Mouse (Mus musculus) midbrain, embryonic 16.5 days (tissue): ENCODE results near the gene Eml6. TPM values are rescaled to one million over a fixed set of nuclear protein-coding genes. Genes with fewer than 3 reads are reported as not detected.

Experiments
- ATAC-seq: fragments of 200-750 bp; cut with Nextera tagmentation; 2 replicates; pipeline ENCODE4 v1.8.0; 2017; ENCODE audit warnings: moderate TSS enrichment
- H3K27ac ChIP-seq: fragments of 300-500 bp; sonication (generic); 2 replicates; pipeline ENCODE4 v1.5.1; 2014; ENCODE audit warnings: mild to moderate bottlenecking, low read length, mixed read lengths
- H3K27me3 ChIP-seq: fragments of 300-500 bp; sonication (generic); 2 replicates; pipeline ENCODE4 v1.6.1; 2014; ENCODE audit warnings: low read depth, low read length, mixed read lengths; ENCODE audit not compliant: control insufficient read depth, insufficient read depth
- H3K36me3 ChIP-seq: fragments of 300-500 bp; sonication (generic); 2 replicates; pipeline ENCODE4 v1.6.1; 2014; ENCODE audit warnings: mild to moderate bottlenecking, low read length, moderate library complexity, mixed read lengths; ENCODE audit not compliant: control insufficient read depth, insufficient read depth
- H3K4me1 ChIP-seq: fragments of 300-500 bp; sonication (generic); 2 replicates; pipeline ENCODE4 v1.6.1; 2014; ENCODE audit warnings: mild to moderate bottlenecking, low read length, mixed read lengths; ENCODE audit not compliant: control insufficient read depth, insufficient read depth
- H3K4me2 ChIP-seq: fragments of 300-500 bp; sonication (generic); 2 replicates; pipeline ENCODE4 v1.6.1; 2014; ENCODE audit warnings: mild to moderate bottlenecking, low read length, mixed read lengths
- H3K4me3 ChIP-seq: fragments of 300-500 bp; sonication (generic); 2 replicates; pipeline ENCODE4 v1.5.1; 2014; ENCODE audit warnings: low read depth, mild to moderate bottlenecking, low read length, moderate library complexity, mixed read lengths
- H3K9ac ChIP-seq: fragments of 300-500 bp; sonication (generic); 2 replicates; pipeline ENCODE4 v1.6.1; 2014; ENCODE audit warnings: low read depth, low read length, mixed read lengths
- H3K9me3 ChIP-seq: fragments of 300-500 bp; sonication (generic); replicated peaks from 2 replicates; pipeline ENCODE4 v1.6.1; 2014; ENCODE audit warnings: mild to moderate bottlenecking, low read length, mixed read lengths; ENCODE audit not compliant: control insufficient read depth, poor library complexity, severe bottlenecking
- WGBS: fragments of 180-500 bp; shearing (Covaris S2); extraction: QIAGEN DNeasy Blood & Tissue Kit; methylation state at CpG from one replicate; pipeline ENCODE4 v1.1.7; 2014; 5-methylcytosine and 5-hydroxymethylcytosine counted together
- polyA plus RNA-seq: library from polyadenylated mRNA; unstranded; fragments of >200 nt; fragmentation: Nextera tagmentation; extraction: Ambion mirVana; gene quantifications from 2 replicates; pipeline ENCODE4 v1.2.1, GENCODE M21; 2015

Gene Eml6
- polyA plus RNA-seq, 1 experiment from 2014 or later = 7.8 TPM

DNA sequence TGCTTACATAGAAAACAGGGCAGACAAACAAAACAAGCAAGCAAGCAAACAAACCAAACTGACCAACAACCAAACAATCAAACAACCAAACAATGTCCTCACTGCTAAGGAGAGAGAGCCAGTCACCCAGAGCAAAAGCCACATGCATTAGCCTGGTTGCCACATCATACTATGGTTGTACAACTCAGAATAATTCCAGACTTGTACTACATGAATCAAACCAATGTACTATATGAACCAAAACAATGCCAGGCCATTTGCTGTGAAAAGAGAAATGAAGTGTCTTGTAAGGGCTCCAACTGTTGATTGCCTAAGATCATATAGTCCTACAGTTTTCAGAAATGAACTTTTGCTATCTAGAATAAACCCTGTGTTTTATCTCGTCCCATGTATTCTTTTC lies 237.3 kb downstream of the Eml6 start:
- Histone ChIP-seq H3K36me3 (peaks cover 10% of the 10 kb centered on the region), H3K4me1 (peaks cover 11% of the 10 kb centered on the region), H3K9ac (no peak overlapping the region), H3K27me3 (no peaks in the 10 kb centered on the region), H3K9me3 (no peaks in the 10 kb centered on the region), H3K27ac (peak overlapping the region; percentile 71), H3K4me3 (no peak overlapping the region), H3K4me2 (0 out of 2 replicates have a peak overlapping the region, but pooled peaks have one; percentile 4)
- ATAC-seq = peak; percentile 34
- 12% methylated on average over 1 of the region's 1 CpGs for WGBS

DNA sequence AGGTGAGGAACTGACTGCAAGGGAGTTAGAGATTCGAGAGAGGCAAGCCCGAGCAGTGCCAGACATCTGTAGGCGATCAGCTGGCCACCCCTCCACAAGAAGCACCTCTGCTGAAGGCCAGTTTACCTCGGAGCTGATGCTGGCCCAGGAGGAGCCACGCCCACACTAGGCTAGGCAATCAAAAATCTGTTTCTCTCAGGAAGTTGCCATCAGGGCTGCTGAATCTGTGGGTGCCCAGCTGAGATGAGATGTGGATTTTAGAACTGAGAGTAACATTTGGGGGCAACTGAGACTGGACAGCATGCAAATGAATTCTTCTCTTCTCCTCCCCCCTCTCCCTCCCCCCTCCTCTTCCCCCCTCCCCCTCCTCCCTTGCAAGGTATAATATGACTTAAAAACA lies 238.4 kb downstream of the Eml6 start:
- Histone ChIP-seq H3K27ac (no peak overlapping the region), H3K4me1 (peaks cover 11% of the 10 kb centered on the region), H3K36me3 (peaks cover 10% of the 10 kb centered on the region; the same call in 1 of the 2 replicates), H3K9ac (no peak overlapping the region), H3K9me3 (no peaks in the 10 kb centered on the region), H3K27me3 (no peaks in the 10 kb centered on the region), H3K4me2 (no peak overlapping the region), H3K4me3 (no peak overlapping the region)
- 28% methylated on average over 5 of the region's 5 CpGs for WGBS
- ATAC-seq = no peak

DNA sequence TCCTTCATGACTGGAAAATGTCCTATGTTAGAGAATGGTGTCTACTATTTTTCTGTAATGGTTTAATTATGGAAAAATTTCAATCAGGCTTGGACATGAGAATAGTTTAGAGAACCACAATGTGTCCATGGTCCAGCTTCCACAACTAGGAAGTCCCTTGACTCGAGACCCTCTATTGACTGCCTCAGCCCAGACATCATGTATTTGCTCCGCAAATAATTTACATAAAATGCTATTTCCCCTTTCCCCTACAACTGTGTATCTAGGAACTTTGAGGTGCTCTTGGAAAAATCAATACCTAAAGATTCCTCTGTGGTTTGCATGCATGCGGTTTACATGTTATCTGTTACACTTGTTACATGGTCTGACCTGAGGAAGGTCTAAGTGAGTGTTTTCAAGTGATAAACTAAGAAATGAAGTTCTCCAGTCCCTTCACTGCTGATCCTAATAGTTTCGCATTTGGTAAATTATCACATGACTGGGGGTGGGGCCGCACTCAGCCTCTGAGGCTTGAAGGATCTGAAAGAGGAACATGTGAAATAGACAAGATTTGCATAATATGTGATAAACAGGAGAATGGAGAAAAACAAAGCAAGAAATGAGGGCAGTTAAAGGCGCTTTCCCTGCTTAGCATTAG lies 239.1 kb downstream of the Eml6 start:
- Histone ChIP-seq H3K36me3 (peaks cover 8% of the 10 kb centered on the region; the same call in 1 of the 2 replicates), H3K9ac (no peak overlapping the region), H3K4me1 (peaks cover 11% of the 10 kb centered on the region), H3K9me3 (no peaks in the 10 kb centered on the region), H3K4me2 (no peak overlapping the region), H3K4me3 (no peak overlapping the region), H3K27ac (no peak overlapping the region), H3K27me3 (no peaks in the 10 kb centered on the region)
- 84% methylated on average over 6 of the region's 6 CpGs for WGBS
- no peak for ATAC-seq

DNA sequence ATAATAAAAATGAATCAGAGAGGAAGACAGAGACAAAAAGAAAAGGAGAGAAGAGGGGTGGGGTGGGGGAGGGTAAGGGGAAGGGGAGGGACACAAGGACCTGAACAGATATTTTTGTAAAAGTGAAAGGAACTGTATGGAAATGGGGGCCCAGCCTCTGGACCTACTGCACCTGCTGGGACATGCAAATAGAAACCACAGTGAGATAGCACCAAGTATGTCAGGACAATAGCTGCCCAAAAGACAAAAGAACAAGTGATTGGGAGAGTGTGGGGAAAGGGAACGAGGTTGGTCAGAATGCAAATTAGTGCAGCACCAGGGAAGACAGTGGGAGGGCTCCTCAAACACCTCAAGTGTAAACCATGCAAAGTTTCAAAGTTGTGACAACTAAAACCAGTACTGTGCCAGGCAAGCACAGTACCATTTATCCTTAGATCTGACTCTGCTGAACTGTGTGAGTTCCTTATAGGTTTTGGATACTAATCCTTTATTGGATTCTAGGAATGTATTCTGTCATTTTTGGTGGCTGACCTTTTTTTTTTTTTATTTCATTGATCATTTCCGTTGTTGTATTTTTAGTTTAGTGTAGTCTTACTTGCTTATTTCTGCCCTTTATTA lies 246.3 kb downstream of the Eml6 start:
- Histone ChIP-seq H3K9me3 (no peaks in the 10 kb centered on the region), H3K27ac (no peak overlapping the region), H3K27me3 (no peaks in the 10 kb centered on the region), H3K4me2 (no peak overlapping the region), H3K4me3 (no peak overlapping the region), H3K9ac (no peak overlapping the region), H3K36me3 (peaks cover 3% of the 10 kb centered on the region), H3K4me1 (no peaks in the 10 kb centered on the region)
- WGBS = 36% methylated on average over 2 of the region's 2 CpGs
- ATAC-seq = no peak

DNA sequence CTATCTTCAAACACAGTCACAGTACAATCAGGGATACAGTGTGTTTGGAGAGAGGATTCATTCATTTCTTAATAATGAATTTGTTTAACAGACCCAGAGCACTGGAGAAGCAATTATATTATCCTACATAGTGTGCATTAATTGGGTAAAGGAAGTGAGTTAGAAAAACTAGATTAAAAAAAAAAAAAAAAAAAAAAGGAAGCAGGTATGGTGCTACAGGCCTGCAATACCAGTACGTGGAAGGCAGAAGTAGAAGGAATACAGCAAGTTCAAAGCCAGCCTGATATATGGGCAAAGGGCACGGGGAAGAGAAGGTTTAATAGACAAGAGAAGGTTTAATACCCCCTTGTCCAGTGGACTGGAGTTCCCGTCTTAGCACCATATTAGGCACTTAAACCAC lies 246.9 kb downstream of the Eml6 start:
- no peaks in the 10 kb centered on the region for H3K4me1 ChIP-seq
- H3K9me3 ChIP-seq = no peaks in the 10 kb centered on the region
- H3K4me3 ChIP-seq = no peak overlapping the region
- H3K4me2 ChIP-seq = no peak overlapping the region
- no peaks in the 10 kb centered on the region for H3K27me3 ChIP-seq
- H3K9ac ChIP-seq = no peak overlapping the region
- ATAC-seq = no peak
- H3K36me3 ChIP-seq = peaks cover 3% of the 10 kb centered on the region
- no peak overlapping the region for H3K27ac ChIP-seq
- WGBS = 53% methylated on average over 3 of the region's 3 CpGs

DNA sequence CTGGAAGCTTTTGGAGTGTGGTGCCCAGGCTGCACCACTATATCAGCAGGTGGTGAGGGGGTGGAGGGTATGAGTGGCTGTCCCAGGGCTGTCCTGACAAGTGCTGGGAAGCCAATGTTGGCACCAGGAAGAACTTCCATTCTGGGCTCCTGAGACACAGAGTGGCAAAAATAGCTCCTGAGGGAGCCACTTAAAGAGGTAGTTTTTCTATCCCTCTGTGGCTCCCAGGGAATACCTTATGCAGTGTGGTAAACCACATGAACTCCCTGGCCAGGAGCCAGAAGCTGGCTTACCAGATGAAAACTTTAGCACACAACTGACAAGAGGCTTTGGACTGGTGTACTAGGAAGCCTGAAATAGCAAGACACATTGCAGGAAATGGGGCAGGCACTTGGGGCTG lies 247.9 kb downstream of the Eml6 start:
- ATAC-seq = no peak
- no peak overlapping the region for H3K9ac ChIP-seq
- H3K27ac ChIP-seq = no peak overlapping the region
- no peaks in the 10 kb centered on the region for H3K9me3 ChIP-seq
- H3K27me3 ChIP-seq = no peaks in the 10 kb centered on the region
- peaks cover under 1% of the 10 kb centered on the region for H3K36me3 ChIP-seq
- H3K4me3 ChIP-seq = no peak overlapping the region
- H3K4me1 ChIP-seq = no peaks in the 10 kb centered on the region
- no peak overlapping the region for H3K4me2 ChIP-seq

DNA sequence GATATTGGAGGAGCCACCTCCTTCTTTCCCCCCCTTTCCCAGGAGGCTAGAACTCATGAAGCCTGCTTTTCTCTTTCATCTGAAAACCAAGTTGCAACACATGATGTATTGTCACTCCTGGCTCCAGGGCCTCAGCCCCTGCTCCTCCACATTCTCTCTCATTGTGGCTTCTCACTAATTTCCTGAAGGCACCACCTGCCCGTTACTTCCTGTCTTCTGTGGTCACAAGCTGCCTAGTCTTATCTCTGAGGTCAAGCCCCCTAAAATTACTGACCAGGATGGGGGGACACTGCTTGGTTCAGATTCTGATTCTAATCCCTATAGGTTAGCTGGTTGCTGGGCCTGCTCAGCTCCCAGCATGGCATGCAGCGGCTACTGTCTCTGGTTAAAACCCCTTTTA lies 251.1 kb downstream of the Eml6 start:
- H3K4me2 ChIP-seq = no peak overlapping the region
- H3K4me1 ChIP-seq = no peaks in the 10 kb centered on the region
- H3K4me3 ChIP-seq = no peak overlapping the region
- H3K36me3 ChIP-seq = no peaks in the 10 kb centered on the region; the same call in 1 of the 2 replicates
- H3K27ac ChIP-seq = no peak overlapping the region
- no peaks in the 10 kb centered on the region for H3K9me3 ChIP-seq
- H3K9ac ChIP-seq = no peak overlapping the region
- no peak for ATAC-seq
- 55% methylated on average over 2 of the region's 2 CpGs for WGBS
- no peaks in the 10 kb centered on the region for H3K27me3 ChIP-seq

DNA sequence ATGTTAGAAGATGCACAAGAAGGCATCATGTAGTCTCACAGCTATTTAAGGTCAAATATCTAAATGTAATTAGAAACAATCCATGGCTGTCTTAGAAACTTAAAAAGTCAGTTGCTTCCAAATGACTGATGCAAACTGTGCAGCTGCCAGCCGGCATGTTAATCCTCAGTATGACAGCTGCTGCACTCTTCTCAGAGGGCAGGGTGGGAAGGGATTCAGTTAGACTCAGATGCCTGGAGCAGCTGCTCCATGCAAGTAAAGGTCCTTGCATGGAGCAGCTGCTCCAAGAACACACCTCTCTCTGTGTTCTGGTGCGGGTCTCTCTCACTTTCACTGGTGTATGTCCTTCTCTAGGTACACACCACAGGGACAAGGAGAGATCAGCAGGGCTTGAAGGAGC lies 251.5 kb downstream of the Eml6 start:
- no peaks in the 10 kb centered on the region for H3K27me3 ChIP-seq
- 25% methylated on average over 2 of the region's 2 CpGs for WGBS
- H3K27ac ChIP-seq = no peak overlapping the region
- no peak for ATAC-seq
- H3K36me3 ChIP-seq = no peaks in the 10 kb centered on the region; the same call in 1 of the 2 replicates
- H3K4me3 ChIP-seq = no peak overlapping the region
- no peaks in the 10 kb centered on the region for H3K4me1 ChIP-seq
- no peak overlapping the region for H3K9ac ChIP-seq
- no peak overlapping the region for H3K4me2 ChIP-seq
- H3K9me3 ChIP-seq = no peaks in the 10 kb centered on the region

DNA sequence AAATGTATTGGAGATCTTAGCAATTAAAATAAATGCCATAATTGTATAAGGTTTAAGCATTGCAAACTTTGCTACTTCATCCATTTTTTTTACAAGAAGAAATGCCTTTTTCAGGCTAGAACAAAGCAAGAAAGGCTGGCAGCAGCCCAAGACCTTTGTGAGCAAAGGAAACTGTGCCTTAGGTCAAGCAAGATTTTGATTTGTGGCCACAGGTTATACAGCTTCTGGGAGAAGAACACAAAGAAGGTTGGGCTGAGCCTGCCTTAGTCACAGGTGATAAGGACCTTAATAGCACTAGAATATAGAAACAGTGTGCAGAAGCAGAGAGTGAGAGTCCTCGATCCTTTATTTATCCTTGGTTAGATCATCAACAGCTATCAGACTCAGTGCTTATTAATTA lies 253.6 kb downstream of the Eml6 start:
- Histone ChIP-seq H3K27me3 (no peaks in the 10 kb centered on the region), H3K9ac (no peak overlapping the region), H3K27ac (no peak overlapping the region), H3K36me3 (no peaks in the 10 kb centered on the region), H3K4me3 (no peak overlapping the region), H3K4me2 (no peak overlapping the region), H3K9me3 (no peaks in the 10 kb centered on the region), H3K4me1 (no peaks in the 10 kb centered on the region)
- no peak for ATAC-seq
- WGBS = 83% methylated on average over 1 of the region's 1 CpGs
